Mouse (Mus musculus): ENCODE measurements around the gene Olfr573-ps1. TPM values are rescaled to one million over a fixed set of nuclear protein-coding genes. Genes with fewer than 3 reads are reported as not detected.

Gene Olfr573-ps1
- polyA plus RNA-seq, 1 experiment, result not detected

GRCm38 (mm10) chr7:102950732-102951131, 8.4 kb upstream of the Olfr573-ps1 start:
- no peak for DNase-seq (ENCODE audit: low read depth in 1 of 2, low spot score in 2 of 2)
- TF ChIP-seq CTCF (IDR thresholded peaks at IDR 0.05; ENCODE audit: extremely low read depth, insufficient read depth, insufficient read length, insufficient replicate concordance) (no peak), POLR2A (IDR thresholded peaks at IDR 0.05; ENCODE audit: low read depth, low read length) (no peak)
- 75% methylated on average over 1 of the region's 1 CpGs for WGBS
- H3K27ac ChIP-seq (ENCODE audit: insufficient read depth, low read length), result no peak overlapping the region
- no peaks in the 10 kb centered on the region for H3K4me1 ChIP-seq (ENCODE audit: control insufficient read depth, insufficient read depth, insufficient read length)
- no peak overlapping the region for H3K4me3 ChIP-seq (ENCODE audit: extremely low read depth, insufficient read depth, insufficient read length)
- no peaks in the 10 kb centered on the region for H3K27me3 ChIP-seq (ENCODE audit: control insufficient read depth, insufficient read depth, low read length)
- H3K36me3 ChIP-seq (ENCODE audit: control insufficient read depth, insufficient read depth, low read length), result no peaks in the 10 kb centered on the region

DNA sequence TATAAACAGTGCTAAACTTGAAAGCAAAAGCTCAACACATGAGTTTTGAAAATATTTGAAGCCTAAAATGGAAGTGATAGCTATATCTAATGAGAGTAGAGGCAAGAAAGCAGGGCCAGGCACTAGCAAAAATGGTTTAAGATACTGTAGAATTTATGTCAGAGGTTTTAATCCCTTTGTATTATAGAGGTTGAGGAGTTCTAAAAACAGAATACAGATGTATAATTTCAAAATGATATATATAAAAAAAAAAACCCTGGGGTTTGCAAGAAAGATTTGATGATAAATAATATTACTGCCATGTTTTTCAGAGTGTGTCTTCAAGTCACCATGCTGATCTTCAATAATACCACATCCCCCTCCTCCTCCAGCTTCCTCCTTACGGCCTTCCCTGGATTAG, 5.8 kb upstream of the Olfr573-ps1 start, which contains the start of gene Olfr574:
Gene Olfr574, plus strand, starts transcription at position 301 of the 400 bp plus-strand sequence.
- Histone ChIP-seq H3K4me1 (ENCODE audit: control insufficient read depth, insufficient read depth, insufficient read length) (no peaks in the 10 kb centered on the region), H3K27ac (ENCODE audit: insufficient read depth, low read length) (no peak within 1 kb of the TSS), H3K27me3 (ENCODE audit: control insufficient read depth, insufficient read depth, low read length) (no peaks in the 10 kb centered on the region), H3K4me3 (ENCODE audit: extremely low read depth, insufficient read depth, insufficient read length) (no peak within 1 kb of the TSS), H3K36me3 (ENCODE audit: control insufficient read depth, insufficient read depth, low read length) (no peaks in the 10 kb centered on the region)
- DNase-seq (ENCODE audit: low read depth in 1 of 2, low spot score in 2 of 2), result no peak
- 81% methylated on average over 1 of the region's 1 CpGs for WGBS
- TF ChIP-seq CTCF (IDR thresholded peaks at IDR 0.05; ENCODE audit: extremely low read depth, insufficient read depth, insufficient read length, insufficient replicate concordance), result no peak
- TF ChIP-seq POLR2A (IDR thresholded peaks at IDR 0.05; ENCODE audit: low read depth, low read length), result no peak

DNA sequence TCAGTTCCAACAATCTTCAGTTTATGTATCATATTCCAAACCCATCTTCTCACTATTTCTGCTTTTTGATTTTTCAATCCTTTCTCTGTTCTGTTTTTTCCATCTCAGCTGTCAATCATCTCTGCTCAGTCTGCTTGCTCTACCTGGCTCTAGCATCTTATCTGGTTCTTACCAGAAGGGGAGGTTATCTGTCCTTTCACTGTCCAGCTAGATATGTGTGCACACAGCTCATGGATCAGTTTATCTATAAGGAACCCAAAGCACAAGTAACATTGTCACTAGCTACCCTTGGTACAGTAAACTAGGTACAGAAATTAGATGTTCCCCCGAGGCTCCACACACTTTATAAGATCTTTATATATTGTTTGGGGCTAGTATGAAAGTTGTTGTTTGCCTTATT, 1.0 kb upstream of the Olfr573-ps1 start:
- Histone ChIP-seq H3K27ac (ENCODE audit: insufficient read depth, low read length) (no peak overlapping the region), H3K36me3 (ENCODE audit: control insufficient read depth, insufficient read depth, low read length) (no peaks in the 10 kb centered on the region), H3K27me3 (ENCODE audit: control insufficient read depth, insufficient read depth, low read length) (no peaks in the 10 kb centered on the region), H3K4me1 (ENCODE audit: control insufficient read depth, insufficient read depth, insufficient read length) (no peaks in the 10 kb centered on the region), H3K4me3 (ENCODE audit: extremely low read depth, insufficient read depth, insufficient read length) (no peak overlapping the region)
- 81% methylated on average over 1 of the region's 1 CpGs for WGBS
- DNase-seq (ENCODE audit: low read depth in 1 of 2, low spot score in 2 of 2), result no peak
- TF ChIP-seq CTCF (IDR thresholded peaks at IDR 0.05; ENCODE audit: extremely low read depth, insufficient read depth, insufficient read length, insufficient replicate concordance), result no peak
- no peak for TF ChIP-seq POLR2A (IDR thresholded peaks at IDR 0.05; ENCODE audit: low read depth, low read length)

DNA sequence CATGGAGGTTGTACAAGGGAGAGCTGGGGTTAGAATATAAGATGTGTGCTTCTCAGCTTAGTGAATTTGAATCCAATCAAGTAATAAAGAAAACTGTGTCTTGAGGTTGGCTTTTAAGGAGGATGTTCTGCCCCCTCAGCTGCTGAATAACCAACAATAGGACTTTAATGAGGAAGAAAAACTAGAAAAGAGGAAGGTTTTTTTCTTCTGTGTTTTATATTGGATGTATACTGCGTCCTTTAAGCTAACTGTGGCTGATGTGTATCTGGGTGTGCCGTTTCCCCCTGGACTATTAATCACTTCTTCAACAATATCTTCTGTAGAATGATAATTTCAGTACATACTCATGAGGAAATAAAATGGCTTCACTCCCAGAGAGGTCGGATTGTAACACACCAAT, 15.3 kb downstream of the Olfr573-ps1 start:
- TF ChIP-seq POLR2A (IDR thresholded peaks at IDR 0.05; ENCODE audit: low read depth, low read length) (no peak), CTCF (IDR thresholded peaks at IDR 0.05; ENCODE audit: extremely low read depth, insufficient read depth, insufficient read length, insufficient replicate concordance) (no peak)
- WGBS, result 21% methylated on average over 3 of the region's 3 CpGs
- Histone ChIP-seq H3K4me1 (ENCODE audit: control insufficient read depth, insufficient read depth, insufficient read length) (no peaks in the 10 kb centered on the region), H3K27ac (ENCODE audit: insufficient read depth, low read length) (no peak overlapping the region), H3K4me3 (ENCODE audit: extremely low read depth, insufficient read depth, insufficient read length) (no peak overlapping the region), H3K27me3 (ENCODE audit: control insufficient read depth, insufficient read depth, low read length) (no peaks in the 10 kb centered on the region), H3K36me3 (ENCODE audit: control insufficient read depth, insufficient read depth, low read length) (no peaks in the 10 kb centered on the region)
- DNase-seq (ENCODE audit: low read depth in 1 of 2, low spot score in 2 of 2), result no peak

DNA sequence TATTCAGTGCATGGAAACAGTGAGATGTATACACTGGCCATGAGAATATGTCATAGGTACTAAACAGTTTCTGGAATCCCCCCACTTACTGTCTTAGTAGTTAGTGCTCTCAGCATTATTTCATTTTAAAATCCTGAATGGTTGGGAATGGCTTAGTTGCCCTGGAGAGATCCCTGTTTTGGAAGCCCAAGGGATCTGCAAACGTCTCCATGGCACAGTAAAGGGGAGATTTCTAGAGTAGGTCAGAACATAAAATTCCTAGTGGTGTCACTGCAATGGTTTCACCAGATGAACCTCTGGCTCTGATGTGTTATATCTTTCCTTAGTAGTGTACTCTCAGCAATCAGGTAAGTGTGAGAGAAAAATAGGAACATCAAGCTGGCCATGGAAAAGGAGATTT, 18.3 kb downstream of the Olfr573-ps1 start, which contains the start of gene Olfr572:
Gene Olfr572, plus strand, starts transcription at position 301 of the 400 bp plus-strand sequence.
- H3K4me1 ChIP-seq (ENCODE audit: control insufficient read depth, insufficient read depth, insufficient read length), result no peaks in the 10 kb centered on the region
- H3K27me3 ChIP-seq (ENCODE audit: control insufficient read depth, insufficient read depth, low read length), result no peaks in the 10 kb centered on the region
- no peak within 1 kb of the TSS for H3K27ac ChIP-seq (ENCODE audit: insufficient read depth, low read length)
- TF ChIP-seq CTCF (IDR thresholded peaks at IDR 0.05; ENCODE audit: extremely low read depth, insufficient read depth, insufficient read length, insufficient replicate concordance) (no peak), POLR2A (IDR thresholded peaks at IDR 0.05; ENCODE audit: low read depth, low read length) (no peak)
- H3K36me3 ChIP-seq (ENCODE audit: control insufficient read depth, insufficient read depth, low read length), result no peaks in the 10 kb centered on the region
- H3K4me3 ChIP-seq (ENCODE audit: extremely low read depth, insufficient read depth, insufficient read length), result no peak within 1 kb of the TSS
- DNase-seq (ENCODE audit: low read depth in 1 of 2, low spot score in 2 of 2), result no peak
- 70% methylated on average over 1 of the region's 1 CpGs for WGBS

DNA sequence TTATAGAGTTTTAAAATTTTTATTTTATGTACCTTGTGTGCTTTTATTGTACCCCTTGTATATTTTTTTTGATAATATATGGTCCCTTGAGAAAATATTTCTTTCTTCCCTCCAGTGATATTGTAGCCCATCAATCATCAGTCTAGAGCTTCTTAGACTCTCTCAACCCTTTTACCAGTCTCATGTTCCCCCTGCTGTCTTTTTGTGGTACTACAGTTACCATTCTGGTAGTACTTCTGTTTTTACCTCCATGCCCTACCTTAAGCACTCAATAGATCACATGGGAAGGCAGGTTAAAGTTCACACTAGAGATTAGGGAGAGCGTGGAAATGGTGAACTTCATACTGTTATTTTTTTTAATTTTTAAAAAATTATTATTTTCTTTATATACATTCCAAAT, 22.7 kb downstream of the Olfr573-ps1 start:
- Histone ChIP-seq H3K27me3 (ENCODE audit: control insufficient read depth, insufficient read depth, low read length) (no peaks in the 10 kb centered on the region), H3K4me3 (ENCODE audit: extremely low read depth, insufficient read depth, insufficient read length) (no peak overlapping the region), H3K4me1 (ENCODE audit: control insufficient read depth, insufficient read depth, insufficient read length) (no peaks in the 10 kb centered on the region), H3K36me3 (ENCODE audit: control insufficient read depth, insufficient read depth, low read length) (no peaks in the 10 kb centered on the region), H3K27ac (ENCODE audit: insufficient read depth, low read length) (no peak overlapping the region)
- peak in 1 of 2 experiments; percentile 3 for DNase-seq (ENCODE audit: low read depth in 1 of 2, low spot score in 2 of 2)
- WGBS, result 16% methylated on average over 1 of the region's 1 CpGs
- TF ChIP-seq CTCF (IDR thresholded peaks at IDR 0.05; ENCODE audit: extremely low read depth, insufficient read depth, insufficient read length, insufficient replicate concordance) (no peak), POLR2A (IDR thresholded peaks at IDR 0.05; ENCODE audit: low read depth, low read length) (no peak)

DNA sequence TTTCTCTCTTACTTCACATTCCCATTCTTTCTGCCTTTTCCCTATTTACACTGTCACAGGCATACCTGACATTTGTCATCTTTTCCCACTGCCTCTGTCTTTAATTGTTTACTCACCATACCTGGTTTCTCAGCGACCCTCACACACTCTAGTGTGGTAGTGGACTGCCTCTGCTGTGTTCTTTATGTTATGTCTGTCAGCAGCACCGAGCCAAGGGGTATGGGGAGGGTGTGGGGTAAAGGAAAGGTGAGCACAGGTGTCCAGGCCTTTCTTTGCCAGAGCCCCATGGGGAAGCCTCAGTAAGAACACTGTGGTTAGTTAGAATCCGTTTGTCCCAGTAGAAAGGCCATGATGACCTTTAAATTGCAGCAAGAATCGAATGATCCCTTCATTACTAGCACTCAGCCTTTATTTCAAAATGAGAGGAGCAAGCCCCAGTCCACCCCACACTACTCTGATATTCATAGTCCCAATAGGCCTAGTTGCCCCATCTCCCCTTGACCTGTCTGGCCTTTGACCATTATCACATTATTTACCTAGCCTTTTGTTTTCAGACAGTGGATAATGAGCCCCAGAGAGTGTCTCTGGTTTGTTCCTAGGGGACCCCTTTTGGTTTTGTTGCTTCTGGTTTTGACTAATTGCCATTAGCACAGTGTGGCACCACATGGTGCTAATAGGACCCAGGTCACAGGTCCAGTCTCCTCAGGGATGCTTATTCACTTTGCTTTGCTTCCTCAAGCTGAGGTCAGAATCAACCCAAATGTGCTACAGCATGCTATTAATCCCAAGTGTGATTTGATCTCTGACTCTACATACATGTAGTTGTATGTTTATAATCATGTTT, 25.1 kb downstream of the Olfr573-ps1 start, which contains the start of gene Olfr571:
Gene Olfr571, minus strand, starts transcription at position 505 of the 844 bp plus-strand sequence.
- H3K36me3 ChIP-seq (ENCODE audit: control insufficient read depth, insufficient read depth, low read length), result no peaks in the 10 kb centered on the region
- H3K4me3 ChIP-seq (ENCODE audit: extremely low read depth, insufficient read depth, insufficient read length), result no peak within 1 kb of the TSS
- WGBS, result 81% methylated on average over 4 of the region's 4 CpGs
- no peak within 1 kb of the TSS for H3K27ac ChIP-seq (ENCODE audit: insufficient read depth, low read length)
- TF ChIP-seq CTCF (IDR thresholded peaks at IDR 0.05; ENCODE audit: extremely low read depth, insufficient read depth, insufficient read length, insufficient replicate concordance) (no peak), POLR2A (IDR thresholded peaks at IDR 0.05; ENCODE audit: low read depth, low read length) (no peak)
- no peaks in the 10 kb centered on the region for H3K4me1 ChIP-seq (ENCODE audit: control insufficient read depth, insufficient read depth, insufficient read length)
- H3K27me3 ChIP-seq (ENCODE audit: control insufficient read depth, insufficient read depth, low read length), result no peaks in the 10 kb centered on the region
- DNase-seq (ENCODE audit: low read depth in 1 of 2, low spot score in 2 of 2), result no peak

Data from spleen, adult 2 months (tissue).